Mouse (Mus musculus) limb, embryonic 15.5 days (tissue): ENCODE results near the gene Fam81a. TPM values are rescaled to one million over a fixed set of nuclear protein-coding genes. Genes with fewer than 3 reads are reported as not detected.

ENCODE experiments used
- ATAC-seq: fragments of 200-750 bp; cut with Nextera tagmentation; 2 replicates; pipeline ENCODE4 v1.8.0; 2017; ENCODE audit warnings: low read depth, moderate TSS enrichment; ENCODE audit not compliant: insufficient number of reproducible peaks, low FRiP score, low TSS enrichment
- H3K27ac ChIP-seq: fragments of 300-500 bp; sonication (generic); 2 replicates; pipeline ENCODE4 v1.5.1; 2015; ENCODE audit warnings: moderate library complexity, mild to moderate bottlenecking, inconsistent platforms
- H3K27me3 ChIP-seq: fragments of 300-500 bp; sonication (generic); 2 replicates; pipeline ENCODE4 v1.6.1; 2015; ENCODE audit warnings: inconsistent platforms
- H3K36me3 ChIP-seq: fragments of 300-500 bp; sonication (generic); 2 replicates; pipeline ENCODE4 v1.6.1; 2015; ENCODE audit warnings: inconsistent platforms
- H3K4me1 ChIP-seq: fragments of 300-500 bp; sonication (generic); 2 replicates; pipeline ENCODE4 v1.6.1; 2015; ENCODE audit warnings: inconsistent platforms
- H3K4me2 ChIP-seq: fragments of 300-500 bp; sonication (generic); 2 replicates; pipeline ENCODE4 v1.6.1; 2015; ENCODE audit warnings: mild to moderate bottlenecking, inconsistent platforms
- H3K4me3 ChIP-seq: fragments of 300-500 bp; sonication (generic); 2 replicates; pipeline ENCODE4 v1.5.1; 2015; ENCODE audit warnings: mild to moderate bottlenecking, inconsistent platforms
- H3K9ac ChIP-seq: fragments of 300-500 bp; sonication (generic); 2 replicates; pipeline ENCODE4 v1.6.1; 2015; ENCODE audit warnings: inconsistent platforms
- H3K9me3 ChIP-seq: fragments of 300-500 bp; sonication (generic); 2 replicates; pipeline ENCODE4 v1.6.1; 2016; ENCODE audit warnings: inconsistent platforms
- WGBS: fragments of 180-500 bp; shearing (Covaris S2); methylation state at CpG from one replicate; pipeline ENCODE4 v1.1.7; 2015; 5-methylcytosine and 5-hydroxymethylcytosine counted together
- polyA plus RNA-seq: library from polyadenylated mRNA; unstranded; fragments of >200 nt; fragmentation: Nextera tagmentation; extraction: Ambion mirVana; gene quantifications from 2 replicates; pipeline ENCODE4 v1.2.1, GENCODE M21; 2015

The Fam81a gene
- polyA plus RNA-seq, 1 experiment from 2014 or later, result 8.2 TPM

DNA sequence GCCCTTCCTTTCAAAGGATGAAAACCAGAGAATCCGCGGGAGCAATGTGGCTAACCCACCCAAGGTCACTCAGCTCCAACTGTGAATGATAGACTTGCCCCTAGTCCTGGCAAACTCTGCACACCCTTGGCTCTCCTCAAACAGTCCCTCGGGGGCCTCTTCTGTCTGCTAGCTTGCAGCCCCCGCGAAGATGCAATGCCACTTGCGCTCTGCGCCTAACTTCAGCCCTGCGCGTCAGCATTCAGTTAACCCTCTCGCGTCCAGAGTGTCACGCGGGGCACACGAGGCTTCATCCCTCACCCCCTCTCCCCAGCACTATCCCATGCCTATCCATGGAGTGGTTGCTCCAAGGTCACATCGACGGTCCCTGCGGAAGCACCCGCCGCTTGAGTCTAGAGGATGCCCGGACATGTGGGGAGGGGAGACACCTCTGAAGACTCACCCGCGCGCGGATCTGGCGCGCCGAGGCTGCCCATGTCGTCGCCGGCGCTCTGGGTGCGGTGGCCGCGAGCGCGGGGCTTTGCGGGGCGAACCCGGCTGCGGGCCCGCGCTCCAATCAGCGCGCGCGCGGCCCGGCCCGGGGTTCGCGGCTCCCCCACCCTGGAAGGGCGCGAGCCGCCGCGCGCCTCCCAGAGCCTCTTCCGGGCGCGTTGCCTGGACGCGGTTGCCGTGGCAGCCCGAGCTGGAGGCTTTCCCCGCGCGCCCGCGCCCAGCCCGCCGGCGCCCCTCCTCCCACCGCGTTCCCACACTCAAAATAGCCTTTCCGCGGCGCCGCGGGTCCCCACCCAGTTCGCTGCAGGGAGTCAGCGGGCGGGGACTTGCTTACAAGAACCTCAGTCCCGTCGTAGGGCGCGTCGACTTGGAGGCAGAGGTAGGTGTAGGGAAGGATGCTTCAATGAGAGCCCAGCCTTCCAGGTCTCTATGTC is 1.2 kb downstream of the Fam81a start:
- no peaks in the 10 kb centered on the region for H3K9me3 ChIP-seq
- peak overlapping the region; percentile 96 for H3K4me2 ChIP-seq
- H3K9ac ChIP-seq, result peak overlapping the region; percentile 33
- no peak overlapping the region; the same call in 1 of the 2 replicates for H3K27ac ChIP-seq
- WGBS, result under 1% methylated on average over 75 of the region's 87 CpGs
- ATAC-seq, result peak; percentile 54
- H3K36me3 ChIP-seq, result no peaks in the 10 kb centered on the region
- peak overlapping the region; percentile 69 for H3K4me3 ChIP-seq
- peaks cover 25% of the 10 kb centered on the region for H3K4me1 ChIP-seq
- peaks cover 12% of the 10 kb centered on the region; the same call in 1 of the 2 replicates for H3K27me3 ChIP-seq

DNA sequence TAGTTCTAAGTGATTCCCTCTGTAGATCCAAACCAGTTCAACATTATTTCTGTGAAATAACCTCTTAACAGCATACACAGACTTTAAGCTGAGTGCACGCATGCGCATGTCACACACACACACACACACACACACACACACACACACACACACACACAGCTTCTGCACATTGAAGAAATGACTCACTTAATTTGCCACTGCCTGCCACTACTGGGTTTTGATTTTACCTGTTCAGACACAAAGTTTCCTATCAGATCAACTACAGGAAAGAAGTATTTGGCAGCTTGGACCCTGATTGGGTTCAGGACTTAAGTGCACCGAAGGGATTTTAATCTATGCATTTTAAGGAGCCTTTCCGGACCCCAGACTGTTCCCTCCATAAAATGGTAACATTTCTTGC is 2.0 kb downstream of the Fam81a start:
- Histone ChIP-seq H3K9me3 (no peaks in the 10 kb centered on the region), H3K36me3 (no peaks in the 10 kb centered on the region), H3K4me1 (peaks cover 25% of the 10 kb centered on the region), H3K4me3 (peak overlapping the region; percentile 69), H3K27me3 (peaks cover 12% of the 10 kb centered on the region; the same call in 1 of the 2 replicates), H3K4me2 (peak overlapping the region; percentile 96; the same call in 1 of the 2 replicates), H3K27ac (no peak overlapping the region), H3K9ac (no peak overlapping the region)
- WGBS, result 44% methylated on average over 4 of the region's 4 CpGs
- ATAC-seq, result no peak

DNA sequence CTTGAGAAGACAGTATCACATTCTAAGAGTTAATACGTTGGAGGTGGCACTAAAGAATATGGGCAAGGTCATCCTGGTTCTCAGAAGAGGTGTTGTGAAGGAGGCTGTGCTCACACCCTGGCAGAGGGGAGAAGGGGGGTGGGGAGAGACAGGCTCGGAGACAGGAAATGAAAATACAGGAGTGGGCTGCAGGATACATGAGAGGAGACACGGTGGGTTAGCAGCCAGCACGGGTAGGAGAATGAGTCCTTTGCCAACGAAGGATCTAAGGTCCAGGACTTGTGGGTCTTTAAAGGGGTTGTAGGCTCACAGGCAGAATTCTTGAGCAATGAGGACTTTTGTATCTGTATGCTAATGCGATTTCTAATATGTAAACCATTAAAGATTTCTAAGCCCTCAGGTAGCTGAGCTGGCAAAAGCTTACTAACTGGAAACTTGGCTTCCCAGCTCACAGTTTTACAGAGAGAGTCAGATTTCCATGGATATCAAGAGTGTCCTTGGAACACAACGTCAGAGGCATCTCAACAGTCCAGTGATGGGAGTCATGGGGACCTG is 3.0 kb downstream of the Fam81a start:
- Histone ChIP-seq H3K9ac (no peak overlapping the region), H3K9me3 (no peaks in the 10 kb centered on the region), H3K27me3 (peaks cover 12% of the 10 kb centered on the region; the same call in 1 of the 2 replicates), H3K4me1 (peaks cover 25% of the 10 kb centered on the region), H3K4me2 (no peak overlapping the region), H3K4me3 (no peak overlapping the region), H3K36me3 (no peaks in the 10 kb centered on the region), H3K27ac (no peak overlapping the region)
- ATAC-seq, result no peak
- 31% methylated on average over 7 of the region's 7 CpGs for WGBS

DNA sequence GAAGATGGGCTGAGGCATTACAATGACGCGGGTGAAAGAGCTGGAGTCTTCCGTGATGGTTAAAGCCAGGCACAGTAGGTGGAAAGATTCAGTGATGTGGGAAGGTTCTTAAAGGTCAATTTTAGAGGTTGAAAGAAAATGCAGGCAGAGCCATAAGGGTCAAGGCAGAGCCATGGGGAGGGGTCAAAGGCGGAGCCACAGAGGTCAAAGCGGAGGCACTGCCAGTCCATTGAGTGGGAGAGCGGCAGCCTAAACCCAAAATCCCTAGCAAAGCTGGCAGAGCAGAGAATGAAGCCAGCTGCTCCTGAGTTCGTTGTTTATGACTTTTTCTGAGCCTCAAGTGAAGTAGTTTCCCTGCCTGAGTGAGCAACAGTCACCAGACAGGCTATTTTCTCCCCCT is 3.8 kb downstream of the Fam81a start:
- peaks cover 25% of the 10 kb centered on the region for H3K4me1 ChIP-seq
- no peaks in the 10 kb centered on the region for H3K9me3 ChIP-seq
- no peak overlapping the region for H3K27ac ChIP-seq
- H3K36me3 ChIP-seq, result no peaks in the 10 kb centered on the region
- peaks cover 12% of the 10 kb centered on the region; the same call in 1 of the 2 replicates for H3K27me3 ChIP-seq
- H3K4me2 ChIP-seq, result no peak overlapping the region
- WGBS, result 62% methylated on average over 7 of the region's 7 CpGs
- no peak for ATAC-seq
- no peak overlapping the region for H3K4me3 ChIP-seq
- H3K9ac ChIP-seq, result no peak overlapping the region

DNA sequence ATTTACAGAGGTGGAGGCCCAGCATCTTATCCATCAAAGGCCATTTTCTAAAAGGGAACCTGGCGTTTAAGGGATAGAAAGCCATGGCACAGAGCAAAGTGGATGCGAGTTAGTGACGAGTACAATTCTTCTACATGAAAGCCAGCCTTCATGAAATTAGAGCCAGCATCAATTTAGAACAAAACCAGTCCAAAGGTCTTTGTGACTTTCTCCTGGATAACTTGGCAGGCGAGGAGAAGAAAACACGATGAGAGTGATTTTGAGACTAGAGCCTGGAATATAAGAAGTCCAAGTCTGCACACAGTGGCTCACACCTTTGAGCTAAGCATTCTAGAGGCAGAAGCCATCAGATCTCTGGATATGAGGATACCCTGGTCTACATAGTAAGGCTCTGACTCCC is 4.4 kb downstream of the Fam81a start:
- no peak overlapping the region for H3K4me3 ChIP-seq
- peaks cover 9% of the 10 kb centered on the region; the same call in 1 of the 2 replicates for H3K27me3 ChIP-seq
- no peak overlapping the region for H3K27ac ChIP-seq
- no peak for ATAC-seq
- H3K36me3 ChIP-seq, result no peaks in the 10 kb centered on the region
- WGBS, result 81% methylated on average over 5 of the region's 5 CpGs
- H3K4me1 ChIP-seq, result peaks cover 25% of the 10 kb centered on the region
- no peaks in the 10 kb centered on the region for H3K9me3 ChIP-seq
- H3K4me2 ChIP-seq, result no peak overlapping the region
- H3K9ac ChIP-seq, result no peak overlapping the region

DNA sequence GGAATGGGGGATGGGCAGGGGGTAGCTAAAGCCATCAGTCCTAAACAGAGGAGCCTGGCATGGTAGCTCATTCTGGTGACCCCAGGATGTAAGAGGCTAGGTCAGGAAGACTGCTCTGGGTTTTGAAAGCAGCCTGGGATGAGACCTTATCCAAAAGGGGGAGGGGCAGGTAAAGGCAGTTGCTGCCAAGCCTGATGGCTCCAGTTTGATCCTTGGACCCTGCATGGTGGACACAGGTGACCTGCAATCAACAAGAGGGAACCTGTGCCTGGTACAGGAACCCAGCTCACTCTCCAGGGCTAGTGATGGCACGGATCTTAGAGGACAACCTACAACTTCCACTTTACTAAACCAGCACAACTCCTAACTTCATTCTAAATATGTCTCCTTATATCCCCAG is 7.2 kb downstream of the Fam81a start:
- Histone ChIP-seq H3K4me3 (no peak overlapping the region), H3K27me3 (no peaks in the 10 kb centered on the region), H3K4me2 (no peak overlapping the region), H3K9ac (no peak overlapping the region), H3K27ac (no peak overlapping the region), H3K4me1 (peaks cover 8% of the 10 kb centered on the region), H3K36me3 (no peaks in the 10 kb centered on the region), H3K9me3 (no peaks in the 10 kb centered on the region)
- 92% methylated on average over 1 of the region's 1 CpGs for WGBS
- ATAC-seq, result no peak

DNA sequence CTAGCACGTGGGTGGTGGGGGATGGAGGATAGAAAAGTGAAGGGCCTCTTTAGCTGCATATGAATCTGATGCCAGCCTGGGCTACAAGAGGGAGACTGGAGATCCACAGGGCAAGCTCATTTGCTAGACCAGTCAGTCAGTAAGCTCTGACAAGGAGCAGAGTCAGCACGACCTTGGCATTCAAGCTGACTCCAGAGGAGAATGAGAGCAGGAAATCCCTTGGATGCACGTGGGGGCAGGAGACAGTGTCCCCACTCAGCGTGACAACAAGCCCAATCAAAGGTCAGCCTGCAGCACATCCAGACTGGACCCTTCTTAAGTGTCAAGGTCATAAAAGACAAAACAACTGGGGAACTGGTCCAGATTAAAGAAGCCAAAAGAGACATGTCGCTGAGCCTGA is 7.6 kb downstream of the Fam81a start:
- no peak overlapping the region for H3K4me2 ChIP-seq
- H3K9ac ChIP-seq, result no peak overlapping the region
- no peaks in the 10 kb centered on the region for H3K36me3 ChIP-seq
- no peak overlapping the region for H3K27ac ChIP-seq
- peaks cover 6% of the 10 kb centered on the region for H3K4me1 ChIP-seq
- H3K27me3 ChIP-seq, result no peaks in the 10 kb centered on the region
- ATAC-seq, result no peak
- no peaks in the 10 kb centered on the region for H3K9me3 ChIP-seq
- H3K4me3 ChIP-seq, result no peak overlapping the region
- WGBS, result 66% methylated on average over 5 of the region's 5 CpGs

DNA sequence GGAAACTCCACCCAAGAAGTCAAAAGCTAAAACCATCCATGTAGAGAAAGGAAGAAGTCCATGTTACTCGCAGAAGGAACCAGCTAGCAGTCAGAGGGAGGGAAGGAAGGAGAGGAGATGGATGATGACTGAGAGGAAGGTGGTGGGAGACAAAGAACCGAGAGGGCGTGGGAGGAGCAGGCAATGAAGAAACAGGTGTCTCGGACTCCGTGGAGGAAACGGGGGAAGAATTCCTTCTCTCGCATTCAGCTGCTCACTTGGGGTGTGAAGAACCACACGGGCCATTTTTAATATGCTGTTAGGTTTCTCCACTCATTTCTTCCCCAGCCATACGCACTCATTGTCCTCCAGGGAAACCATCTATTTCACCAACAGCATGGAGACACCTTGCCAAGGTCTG is 8.1 kb downstream of the Fam81a start:
- Histone ChIP-seq H3K36me3 (no peaks in the 10 kb centered on the region), H3K4me2 (no peak overlapping the region), H3K27ac (no peak overlapping the region), H3K4me3 (no peak overlapping the region), H3K4me1 (peaks cover 1% of the 10 kb centered on the region), H3K9ac (no peak overlapping the region), H3K9me3 (no peaks in the 10 kb centered on the region), H3K27me3 (no peaks in the 10 kb centered on the region)
- no peak for ATAC-seq
- WGBS, result 75% methylated on average over 9 of the region's 9 CpGs

DNA sequence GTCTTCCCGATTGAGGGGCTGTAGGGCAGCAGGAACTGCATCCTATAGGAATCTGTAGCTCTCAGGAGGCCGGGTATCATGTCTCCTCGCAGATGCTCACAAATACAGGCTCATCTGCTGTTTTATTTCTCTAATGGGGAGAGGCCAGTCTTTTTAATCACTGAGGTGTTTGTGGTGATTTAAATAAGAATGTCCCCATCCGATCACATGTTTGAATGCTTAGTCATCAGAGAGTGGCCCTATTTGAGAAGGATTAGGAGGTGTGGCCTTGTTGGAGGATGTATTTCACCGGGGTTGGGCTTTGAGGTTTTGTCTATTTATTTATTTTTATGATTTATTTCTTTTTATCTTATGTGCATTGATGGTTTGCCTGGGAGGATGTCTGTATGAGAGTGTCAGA is 11.6 kb downstream of the Fam81a start:
- Histone ChIP-seq H3K9me3 (no peaks in the 10 kb centered on the region), H3K4me2 (no peak overlapping the region), H3K27ac (no peak overlapping the region), H3K4me1 (no peaks in the 10 kb centered on the region), H3K27me3 (no peaks in the 10 kb centered on the region), H3K9ac (no peak overlapping the region), H3K36me3 (no peaks in the 10 kb centered on the region), H3K4me3 (no peak overlapping the region)
- 87% methylated on average over 5 of the region's 5 CpGs for WGBS
- no peak for ATAC-seq

DNA sequence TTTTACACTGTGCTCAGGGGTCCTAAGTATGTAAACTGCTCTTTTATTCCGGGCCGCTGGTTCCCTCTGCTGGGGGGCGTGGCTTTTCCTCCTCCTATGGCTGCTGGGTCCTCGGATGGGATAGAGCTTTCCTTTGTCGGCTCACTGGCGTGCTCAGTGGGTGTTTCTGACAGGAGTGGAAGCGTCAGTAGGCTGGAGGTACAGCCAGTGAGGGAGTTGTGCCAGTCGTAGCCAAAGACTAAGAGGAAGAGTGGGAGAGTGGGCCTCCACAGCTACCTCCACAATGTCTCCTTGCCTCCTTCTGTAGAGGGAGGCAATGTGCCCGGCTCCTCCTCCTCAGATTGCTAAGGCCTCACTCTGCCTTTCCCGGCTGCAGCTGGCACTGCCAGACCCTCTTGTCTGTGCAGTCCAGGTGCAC is 30.5 kb downstream of the Fam81a start:
- H3K36me3 ChIP-seq, result no peaks in the 10 kb centered on the region
- H3K27ac ChIP-seq, result no peak overlapping the region
- WGBS, result 5% methylated on average over 10 of the region's 10 CpGs
- H3K4me1 ChIP-seq, result peaks cover 7% of the 10 kb centered on the region
- H3K4me3 ChIP-seq, result peak overlapping the region; percentile 19
- 0 out of 2 replicates have a peak, but pooled peaks have one; percentile 30 for ATAC-seq
- H3K4me2 ChIP-seq, result peak overlapping the region; percentile 45
- H3K27me3 ChIP-seq, result peaks cover 7% of the 10 kb centered on the region; the same call in 1 of the 2 replicates
- H3K9ac ChIP-seq, result 0 out of 2 replicates have a peak overlapping the region, but pooled peaks have one; percentile 14
- H3K9me3 ChIP-seq, result no peaks in the 10 kb centered on the region

DNA sequence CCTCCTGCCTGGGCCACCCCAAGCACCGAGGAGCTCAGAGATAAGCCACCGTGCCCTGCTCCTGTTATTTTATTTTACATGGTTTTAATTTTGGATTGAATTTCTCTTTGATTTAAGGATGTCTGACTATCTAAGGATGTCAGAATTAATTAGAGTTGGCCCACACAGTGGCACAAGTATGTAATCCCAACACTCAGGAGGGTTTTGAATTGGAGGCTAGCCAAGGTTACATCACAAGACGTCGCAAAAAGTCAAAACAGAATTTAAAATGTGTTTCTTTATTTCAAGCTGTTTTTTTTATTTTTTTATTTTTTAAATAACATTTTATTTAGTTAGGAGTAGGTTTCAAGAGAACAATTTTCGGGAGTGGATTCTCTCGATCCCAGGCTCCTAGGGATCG is 31.5 kb downstream of the Fam81a start:
- H3K4me3 ChIP-seq, result no peak overlapping the region
- peaks cover 7% of the 10 kb centered on the region for H3K4me1 ChIP-seq
- peaks cover 7% of the 10 kb centered on the region; the same call in 1 of the 2 replicates for H3K27me3 ChIP-seq
- no peak overlapping the region for H3K4me2 ChIP-seq
- no peaks in the 10 kb centered on the region for H3K36me3 ChIP-seq
- no peaks in the 10 kb centered on the region for H3K9me3 ChIP-seq
- no peak overlapping the region for H3K27ac ChIP-seq
- no peak for ATAC-seq
- no peak overlapping the region for H3K9ac ChIP-seq
- WGBS, result 59% methylated on average over 7 of the region's 7 CpGs

DNA sequence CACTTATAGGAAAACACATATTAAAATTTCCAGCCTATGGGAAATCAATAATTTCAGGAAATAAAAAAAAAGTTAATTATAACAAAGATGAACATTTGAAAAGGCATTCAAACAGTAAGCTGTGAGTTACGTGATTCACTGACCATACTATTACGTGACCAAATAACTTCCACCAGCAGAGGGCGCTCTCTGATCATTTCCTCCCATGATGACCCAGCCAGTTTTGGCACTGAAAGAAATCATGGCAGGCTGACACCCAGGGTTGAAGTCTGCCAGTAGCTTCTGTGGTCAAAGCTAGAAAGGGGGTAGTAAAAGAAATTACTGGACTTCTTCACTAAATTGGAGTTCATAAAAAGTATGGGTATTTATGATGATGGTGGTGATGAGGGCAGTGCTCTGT is 33.1 kb downstream of the Fam81a start:
- Histone ChIP-seq H3K36me3 (no peaks in the 10 kb centered on the region), H3K9me3 (no peaks in the 10 kb centered on the region), H3K27me3 (peaks cover 7% of the 10 kb centered on the region; the same call in 1 of the 2 replicates), H3K4me3 (no peak overlapping the region), H3K9ac (no peak overlapping the region), H3K4me2 (no peak overlapping the region), H3K4me1 (peaks cover 7% of the 10 kb centered on the region), H3K27ac (no peak overlapping the region)
- no peak for ATAC-seq
- WGBS, result 6% methylated on average over 3 of the region's 3 CpGs
